Mouse (Mus musculus): ENCODE data around the gene Timm29.
"Not testable (repeated sequence)": the region's sequence is repeated elsewhere in the genome, so short reads cannot be mapped to it uniquely, and the experiment has no call there.

Timm29 gene

DNA sequence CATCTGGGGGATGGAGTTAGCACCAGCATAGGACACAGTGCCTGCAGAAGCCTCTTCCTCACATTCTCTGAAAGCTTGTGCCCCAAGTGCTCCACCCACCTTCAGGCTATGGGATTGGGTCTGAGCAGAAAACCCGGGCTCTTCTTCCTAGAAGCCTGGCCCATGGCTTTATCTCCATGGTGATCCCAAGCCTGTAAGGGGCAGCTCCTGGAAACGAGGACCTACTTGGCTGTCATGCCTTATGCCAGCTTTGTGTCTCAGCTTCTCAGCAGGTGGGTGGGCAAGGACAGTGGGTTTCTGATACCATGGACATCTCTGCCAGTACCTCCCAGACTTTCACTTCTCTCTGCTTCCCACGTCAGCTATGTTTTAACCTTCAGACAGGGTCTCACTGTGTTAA is 14.3 kb upstream of the Timm29 start:
- DNase-seq (ENCODE audit: low read depth) = no peak

DNA sequence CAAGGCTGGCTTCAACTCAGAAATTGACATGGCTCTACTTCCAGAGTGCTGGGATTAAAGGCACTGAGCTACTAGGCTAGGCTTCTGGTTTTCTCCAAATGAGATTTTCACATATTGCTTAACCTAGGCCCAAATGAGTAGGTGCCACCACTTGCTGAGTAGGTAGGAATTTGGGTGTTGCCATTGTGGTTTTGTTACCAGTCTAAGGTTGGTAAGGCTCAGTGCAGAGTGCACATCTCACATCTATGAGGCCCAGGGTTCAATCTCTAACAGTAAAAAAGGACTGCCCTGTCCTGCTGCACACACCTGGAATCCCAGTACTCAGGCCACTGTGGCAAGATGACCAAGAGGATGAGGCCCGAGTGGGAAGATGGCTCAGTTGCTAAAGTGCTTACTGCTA is 7.1 kb upstream of the Timm29 start:
- no peak for DNase-seq (ENCODE audit: low read depth)

DNA sequence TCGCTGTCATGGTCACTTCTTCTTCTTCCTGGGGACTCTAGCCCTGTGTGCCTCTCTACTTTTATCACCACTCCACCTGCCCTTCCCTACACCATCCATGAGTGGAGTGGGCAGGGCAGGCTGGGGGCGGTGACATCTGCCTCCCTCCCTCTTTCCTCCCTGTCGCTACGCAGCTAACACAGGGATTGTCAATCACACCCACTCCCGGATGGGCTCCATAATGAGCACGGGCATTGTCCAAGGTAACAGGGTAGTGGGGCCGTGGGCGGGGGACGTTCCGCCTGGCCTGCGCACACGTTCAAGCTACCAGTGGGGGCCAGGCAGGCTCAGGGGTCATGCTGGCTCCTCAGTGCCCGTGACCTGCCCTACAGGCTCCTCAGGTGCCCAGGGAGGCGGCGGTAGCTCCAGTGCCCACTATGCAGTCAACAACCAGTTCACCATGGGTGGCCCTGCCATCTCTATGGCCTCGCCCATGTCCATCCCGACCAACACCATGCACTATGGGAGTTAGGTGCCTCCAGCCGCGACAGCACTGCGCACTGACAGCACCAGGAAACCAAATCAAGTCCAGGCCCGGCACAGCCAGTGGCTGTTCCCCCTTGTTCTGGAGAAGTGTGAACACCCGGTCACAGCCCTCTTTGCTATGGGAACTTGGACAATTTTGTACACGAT is 4.7 kb upstream of the Timm29 start:
- no peak for DNase-seq (ENCODE audit: low read depth)

DNA sequence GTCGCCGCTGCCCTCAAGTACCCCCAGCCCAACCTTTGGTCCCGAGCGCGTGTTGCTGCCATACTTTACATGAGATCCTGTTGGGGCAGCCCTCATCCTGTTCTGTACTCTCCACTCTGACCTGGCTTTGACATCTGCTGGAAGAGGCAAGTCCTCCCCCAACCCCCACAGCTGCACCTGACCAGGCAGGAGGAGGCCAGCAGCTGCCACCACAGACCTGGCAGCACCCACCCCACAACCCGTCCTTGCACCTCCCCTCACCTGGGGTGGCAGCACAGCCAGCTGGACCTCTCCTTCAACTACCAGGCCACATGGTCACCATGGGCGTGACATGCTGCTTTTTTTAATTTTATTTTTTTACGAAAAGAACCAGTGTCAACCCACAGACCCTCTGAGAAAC is 4.2 kb upstream of the Timm29 start:
- no peak for DNase-seq (ENCODE audit: low read depth)

DNA sequence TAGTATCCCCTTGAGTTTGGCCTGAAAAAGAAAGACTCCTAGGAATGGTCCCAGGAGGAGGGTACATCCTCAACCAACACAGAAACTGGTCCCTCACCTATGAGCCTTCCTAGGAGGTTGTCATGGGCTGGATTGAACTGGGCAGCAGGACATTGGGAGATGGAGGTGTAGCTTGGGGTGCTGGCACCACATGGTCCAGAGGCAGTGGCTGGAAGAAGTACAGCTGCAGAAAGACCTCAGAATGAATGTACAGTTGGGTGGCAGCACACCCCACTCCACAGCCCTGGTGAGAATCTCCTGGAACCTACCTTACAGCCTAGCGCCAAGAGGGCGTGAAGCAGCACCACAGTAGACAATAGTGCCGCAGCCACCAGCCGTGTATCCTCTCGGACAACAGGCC is 3.0 kb upstream of the Timm29 start:
- DNase-seq (ENCODE audit: low read depth) = no peak

DNA sequence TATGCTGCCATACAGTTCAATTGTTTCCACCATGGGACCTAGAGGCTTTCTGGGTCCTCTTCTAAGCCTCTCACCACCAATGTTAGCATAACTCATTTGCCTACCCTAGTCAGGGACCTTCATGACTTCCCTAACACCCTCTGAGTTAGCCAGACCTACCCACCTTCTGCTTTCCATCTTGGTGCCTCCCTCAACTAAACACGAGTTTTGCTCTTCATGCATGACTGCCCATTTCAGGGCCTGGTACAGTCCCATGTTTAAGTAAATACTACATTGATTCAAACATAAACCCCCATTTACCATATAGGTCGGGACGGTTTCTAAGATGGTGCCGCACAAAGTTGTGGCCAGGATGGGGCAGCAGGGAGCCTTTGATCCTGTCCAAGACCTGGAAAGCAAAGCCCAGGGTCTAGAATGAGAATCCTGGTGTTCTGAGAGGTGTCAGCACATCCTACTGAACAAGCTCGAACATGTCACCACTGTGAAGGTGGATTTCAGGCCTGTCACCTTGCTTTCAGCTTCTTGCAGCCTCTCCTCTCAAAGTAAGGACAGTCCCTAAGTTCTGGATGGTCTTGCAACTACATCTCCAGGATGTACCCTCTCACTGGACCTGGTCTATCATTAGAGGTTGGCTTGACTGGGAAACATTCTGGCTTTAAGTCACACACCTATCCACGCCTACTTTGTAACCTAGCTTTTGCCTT is 1.2 kb upstream of the Timm29 start:
- DNase-seq (ENCODE audit: low read depth) = no peak

DNA sequence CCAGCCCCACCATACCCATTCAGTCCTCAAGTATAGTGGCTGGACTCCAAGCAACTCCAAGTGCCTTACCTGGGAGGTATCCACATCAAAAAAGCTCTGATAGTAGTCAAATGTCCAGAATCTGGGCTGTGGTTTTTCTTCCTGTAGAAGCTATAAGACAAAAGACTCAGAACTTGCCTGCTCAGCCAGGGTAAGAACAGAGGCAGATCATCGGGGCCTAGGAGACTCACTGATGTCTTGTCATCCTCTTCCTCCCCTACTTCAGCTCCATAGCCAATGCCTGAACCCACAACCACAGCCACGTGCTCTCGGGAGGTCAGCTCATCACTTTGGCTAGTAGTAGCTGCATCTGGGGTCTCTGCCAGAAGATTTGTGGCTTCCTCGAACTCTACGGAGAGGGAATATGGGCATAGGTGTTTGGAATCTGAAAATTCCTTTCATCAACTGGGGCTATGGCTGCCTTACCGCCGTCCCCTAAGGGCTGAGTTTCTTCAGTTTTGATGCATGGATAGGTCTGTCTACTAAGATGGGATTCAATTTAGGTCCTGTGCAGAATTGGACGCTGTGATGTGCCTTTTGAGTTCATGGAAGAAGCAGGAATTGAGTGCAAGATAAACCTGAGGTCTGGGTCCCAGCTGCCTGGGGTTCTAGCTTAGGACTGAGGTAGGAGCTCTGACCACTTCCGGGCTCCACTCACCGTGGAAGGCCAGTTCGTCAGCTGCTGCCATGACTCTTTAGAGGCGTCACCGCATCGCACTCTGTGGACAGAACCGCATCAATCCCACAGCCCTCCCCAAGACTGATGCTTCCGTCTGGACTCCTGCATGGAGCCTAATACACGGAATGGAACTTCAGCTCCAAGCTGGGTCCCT is 455 bp upstream of the Timm29 start:
- DNase-seq (ENCODE audit: low read depth) = peak; percentile 36

DNA sequence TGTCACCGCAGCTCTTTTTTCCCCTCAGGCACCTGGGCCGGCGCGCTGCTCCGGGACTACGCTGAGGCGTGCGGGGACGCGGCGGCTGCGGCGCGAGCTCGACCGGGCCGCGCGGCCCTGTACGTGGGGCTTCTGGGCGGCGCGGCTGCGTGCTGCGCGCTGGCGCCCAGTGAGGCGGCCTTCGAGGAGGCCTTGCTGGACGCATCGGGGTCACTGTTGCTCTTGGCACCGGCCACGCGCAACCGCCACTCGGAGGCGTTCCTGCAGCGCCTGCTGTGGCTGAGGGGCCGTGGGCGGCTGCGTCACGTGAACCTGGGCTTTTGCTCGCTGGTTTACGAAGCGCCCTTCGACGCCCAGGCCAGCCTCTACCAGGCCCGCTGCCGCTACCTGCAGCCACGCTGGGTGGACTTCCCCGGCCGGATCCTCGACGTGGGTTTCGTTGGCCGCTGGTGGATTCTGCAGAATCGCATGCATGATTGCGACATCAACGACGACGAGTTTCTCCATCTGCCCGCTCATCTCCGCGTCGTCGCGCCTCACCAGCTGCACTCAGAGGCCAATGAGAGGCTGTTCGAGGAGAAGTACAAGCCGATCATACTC is 700 bp downstream of the Timm29 start:
- DNase-seq (ENCODE audit: low read depth) = peak; percentile 76

DNA sequence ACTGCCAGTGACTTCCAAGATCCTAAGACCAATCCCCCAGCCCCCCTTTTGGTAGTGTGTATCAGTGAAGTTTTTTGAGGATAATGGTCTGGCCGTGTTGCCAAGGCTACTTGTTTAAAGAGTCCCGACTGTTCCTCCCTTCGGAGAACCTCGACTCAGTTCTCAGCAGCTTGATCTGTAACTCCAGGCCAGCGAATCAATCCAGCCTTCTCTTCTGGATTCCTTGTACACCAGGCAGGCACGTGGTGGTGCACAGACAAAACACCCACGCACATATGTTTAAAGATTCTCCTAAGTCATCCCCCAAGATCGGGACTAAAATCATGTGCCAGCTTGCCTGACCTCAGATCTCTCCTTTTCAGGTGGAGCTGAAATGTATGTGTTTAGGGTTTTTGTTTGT is 1.8 kb downstream of the Timm29 start:
- not testable (repeated sequence) for DNase-seq (ENCODE audit: low read depth)

DNA sequence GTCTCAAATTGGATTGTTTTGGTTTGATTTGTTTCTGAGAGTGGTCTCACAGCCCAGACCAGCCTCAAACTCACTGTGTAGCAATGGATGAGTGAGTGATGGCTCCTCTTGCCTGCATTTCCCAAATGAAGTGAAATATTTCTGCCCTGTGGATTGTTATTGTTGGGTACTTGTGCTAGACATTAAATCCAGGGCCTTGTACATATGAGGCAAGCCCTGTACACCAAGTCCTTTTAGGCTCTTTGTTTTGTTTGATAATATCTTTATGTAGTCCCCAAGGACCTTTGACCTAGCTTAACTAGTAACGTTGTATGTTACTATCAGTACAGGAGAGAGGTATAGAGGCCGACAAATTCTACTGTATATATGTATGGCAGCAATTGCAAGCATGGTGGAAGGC is 2.3 kb downstream of the Timm29 start:
- no peak for DNase-seq (ENCODE audit: low read depth)

DNA sequence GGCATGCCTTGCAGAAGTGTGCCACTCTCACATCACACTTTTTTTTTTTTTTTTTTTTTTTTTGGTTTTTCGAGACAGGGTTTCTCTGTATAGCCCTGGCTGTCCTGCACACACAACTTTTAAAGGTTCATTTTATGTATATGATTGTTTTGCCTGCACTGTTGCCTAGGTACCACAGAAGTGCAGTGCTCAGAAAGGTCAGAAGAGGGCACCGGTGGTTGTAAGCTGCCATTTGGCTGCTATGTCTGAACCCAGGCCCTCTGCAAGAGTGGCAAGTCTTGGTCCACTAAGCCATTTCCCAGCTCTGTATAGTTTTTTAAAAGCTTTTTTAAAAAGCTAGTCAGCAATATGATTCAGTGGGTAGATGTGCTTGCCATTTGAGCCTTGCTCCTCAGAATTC is 5.7 kb downstream of the Timm29 start:
- peak; percentile 79 for DNase-seq (ENCODE audit: low read depth)

DNA sequence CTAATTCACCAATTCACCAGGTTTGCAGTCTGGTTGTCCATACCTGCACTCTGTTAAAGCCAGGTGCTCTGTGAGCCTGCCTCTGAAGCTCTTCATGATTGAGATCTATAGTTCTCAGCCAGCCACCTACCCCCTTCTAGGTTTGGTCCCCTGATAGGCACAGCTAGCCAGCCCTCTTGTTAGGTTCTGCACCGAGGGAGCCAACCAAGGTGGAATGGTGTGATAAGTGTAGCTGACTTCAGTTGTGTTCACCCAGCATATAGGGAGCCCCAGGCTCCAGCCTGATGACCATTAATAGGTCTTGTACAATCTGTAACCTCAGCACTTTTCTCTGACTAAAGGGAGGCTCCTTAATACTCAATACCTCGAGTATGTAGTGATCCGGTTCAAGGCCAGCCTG is 7.7 kb downstream of the Timm29 start:
- DNase-seq (ENCODE audit: low read depth) = no peak

DNA sequence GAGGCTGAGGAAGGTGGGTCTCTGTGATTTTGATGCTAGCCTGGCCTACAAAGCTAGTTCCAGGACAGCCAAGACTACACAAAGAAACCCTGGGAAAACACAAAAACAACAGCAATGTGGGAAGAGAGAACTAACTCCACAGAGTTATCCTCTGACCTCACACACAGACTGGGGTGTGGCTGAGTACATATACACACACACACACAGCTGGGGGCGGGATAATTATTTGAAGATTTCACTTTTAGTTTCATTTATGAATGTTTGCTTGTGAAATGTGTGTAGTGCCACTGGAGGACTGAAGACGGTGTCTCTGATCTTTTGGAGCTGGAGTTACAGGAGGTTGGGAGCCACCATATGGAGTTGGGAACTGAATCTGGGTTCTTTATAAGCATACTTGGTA is 8.6 kb downstream of the Timm29 start:
- peak; percentile 71 for DNase-seq (ENCODE audit: low read depth)

DNA sequence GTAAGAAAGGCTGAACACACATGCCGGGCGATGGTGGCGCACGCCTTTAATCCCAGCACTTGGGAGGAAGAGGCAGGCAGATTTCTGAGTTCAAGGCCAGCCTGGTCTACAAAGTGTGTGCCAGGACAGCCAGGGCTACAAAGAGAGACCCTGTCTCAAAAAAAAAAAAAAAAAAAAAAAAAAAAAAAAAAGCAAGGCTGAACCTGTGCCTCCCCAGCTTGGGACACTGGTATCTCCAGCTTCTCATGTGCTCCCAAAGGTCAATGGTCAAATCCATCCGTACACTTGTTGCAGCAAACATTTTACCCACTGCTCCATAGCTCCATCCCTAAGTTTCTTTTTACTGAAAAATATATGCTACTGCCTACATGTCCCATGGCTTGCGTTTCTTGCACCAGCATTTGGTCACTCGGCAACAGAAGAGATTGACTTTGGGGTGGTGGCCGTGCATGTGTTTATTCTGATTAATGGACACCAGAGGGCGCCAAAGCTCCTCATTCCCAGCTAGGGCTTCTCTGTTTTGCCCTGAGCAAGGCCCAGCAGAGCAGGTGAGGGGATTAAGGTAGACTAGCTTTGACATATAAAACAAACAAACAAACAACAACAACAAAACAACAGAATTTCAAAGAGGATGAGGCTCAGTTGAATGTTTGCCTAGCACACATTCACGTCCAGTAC is 9.3 kb downstream of the Timm29 start:
- DNase-seq (ENCODE audit: low read depth) = peak; percentile 92

DNA sequence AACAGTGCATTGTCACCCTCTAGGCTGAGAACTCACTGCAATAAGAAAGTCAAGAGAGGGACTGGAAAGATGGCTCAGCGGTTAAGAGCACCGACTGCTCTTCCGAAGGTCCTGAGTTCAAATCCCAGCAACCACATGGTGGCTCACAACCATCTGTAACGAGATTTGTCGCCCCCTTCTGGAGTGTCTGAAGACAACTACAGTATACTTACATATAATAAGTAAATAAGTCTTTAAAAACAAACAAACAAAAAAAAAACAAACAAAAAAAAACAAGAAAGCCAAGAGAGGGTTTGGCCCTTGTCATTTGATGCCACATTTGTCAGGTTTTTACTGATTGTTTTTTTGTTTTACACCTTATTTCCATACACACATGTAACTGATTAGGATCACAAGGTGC is 11.6 kb downstream of the Timm29 start:
- no peak for DNase-seq (ENCODE audit: low read depth)

DNA sequence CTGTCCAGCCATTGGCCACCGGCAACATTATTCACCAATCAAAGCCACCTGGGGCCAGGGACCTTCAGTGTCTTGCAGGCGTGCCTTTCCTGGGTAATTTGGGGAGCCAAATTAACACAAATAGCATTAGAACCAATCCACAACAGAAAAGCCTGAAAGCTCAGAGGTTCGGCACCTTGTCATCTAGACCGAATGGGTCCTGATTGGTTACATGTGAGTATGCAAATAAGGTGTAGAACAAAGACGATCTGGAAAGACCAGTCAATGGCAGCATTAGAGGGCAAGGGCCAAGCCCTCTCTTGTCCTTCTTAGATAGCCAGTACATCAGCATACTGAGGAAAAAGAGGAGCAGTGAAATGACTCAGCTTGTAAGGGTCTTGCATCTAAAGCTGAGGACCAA is 13.3 kb downstream of the Timm29 start:
- DNase-seq (ENCODE audit: low read depth) = no peak

DNA sequence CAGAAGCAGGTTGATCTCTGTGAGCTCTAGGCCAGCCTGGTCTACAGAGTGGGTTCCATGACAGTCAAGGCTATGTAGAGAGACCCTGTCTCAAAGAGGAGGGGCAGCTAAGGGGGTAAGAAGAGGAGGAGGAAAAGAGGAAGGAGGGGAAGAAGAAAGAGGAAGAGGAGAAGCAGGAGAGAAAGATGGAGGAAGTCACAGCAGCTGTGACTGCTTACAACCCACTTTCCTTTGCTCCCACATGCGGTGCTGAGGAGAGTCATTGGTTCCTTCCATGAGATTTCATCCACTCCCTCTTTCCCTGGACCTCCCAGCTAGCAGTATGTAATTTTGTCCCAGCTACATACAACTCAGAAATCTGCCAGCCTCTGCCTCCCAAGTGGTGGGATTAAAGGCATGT is 14.1 kb downstream of the Timm29 start:
- no peak for DNase-seq (ENCODE audit: low read depth)

DNA sequence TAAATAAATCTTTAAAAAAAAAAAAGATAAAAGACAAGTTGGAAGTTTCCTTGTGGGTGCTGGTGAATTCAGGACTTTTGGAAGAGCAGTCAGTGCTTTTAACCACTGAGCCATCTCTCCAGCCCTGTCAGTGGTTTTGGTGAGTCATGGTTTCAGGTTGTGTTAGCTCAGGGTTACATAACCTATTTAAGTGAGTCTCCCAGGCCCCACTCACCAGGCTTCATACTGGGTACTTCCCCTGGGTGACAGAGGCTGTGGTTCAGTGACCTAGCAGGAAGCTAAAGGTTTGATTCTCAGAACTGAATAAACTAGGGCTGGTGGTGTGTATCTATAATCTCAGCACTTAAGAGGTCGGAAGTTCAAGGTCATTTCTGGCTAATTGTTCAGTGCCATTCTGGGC is 17.3 kb downstream of the Timm29 start:
- DNase-seq (ENCODE audit: low read depth) = peak; percentile 92

DNA sequence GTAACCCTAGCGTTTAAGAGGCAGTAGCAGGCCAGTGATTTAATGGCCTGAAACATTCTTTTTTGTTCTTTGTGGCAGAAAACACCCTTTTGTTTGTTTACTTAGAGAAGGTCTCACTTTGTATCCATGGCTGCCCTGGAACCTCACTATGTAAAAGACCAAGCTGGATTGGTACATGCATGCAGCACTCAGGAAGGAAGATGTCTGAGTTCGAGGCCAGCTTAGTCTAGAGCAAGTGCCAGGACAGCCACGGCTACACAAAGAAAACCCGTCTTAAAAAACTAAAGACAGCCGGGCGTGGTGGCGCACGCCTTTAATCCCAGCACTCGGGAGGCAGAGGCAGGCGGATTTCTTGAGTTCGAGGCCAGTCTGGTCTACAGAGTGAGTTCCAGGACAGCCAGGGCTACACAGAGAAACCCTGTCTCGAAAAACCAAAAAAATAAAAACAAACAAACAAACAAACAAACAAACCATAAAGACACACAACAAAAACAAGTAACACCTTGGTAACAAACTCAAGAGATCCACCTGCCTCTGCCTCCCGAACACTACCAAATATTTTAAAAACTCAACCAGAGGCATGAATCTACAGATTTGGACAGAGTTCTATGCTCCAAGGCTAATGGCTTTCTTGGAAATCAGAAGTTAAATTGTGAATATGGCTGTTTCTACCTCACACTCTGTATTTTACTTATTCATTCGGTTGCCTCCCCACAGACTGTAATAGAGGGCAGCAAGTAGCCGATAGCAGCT is 22.5 kb downstream of the Timm29 start:
- DNase-seq (ENCODE audit: low read depth) = peak; percentile 34

DNA sequence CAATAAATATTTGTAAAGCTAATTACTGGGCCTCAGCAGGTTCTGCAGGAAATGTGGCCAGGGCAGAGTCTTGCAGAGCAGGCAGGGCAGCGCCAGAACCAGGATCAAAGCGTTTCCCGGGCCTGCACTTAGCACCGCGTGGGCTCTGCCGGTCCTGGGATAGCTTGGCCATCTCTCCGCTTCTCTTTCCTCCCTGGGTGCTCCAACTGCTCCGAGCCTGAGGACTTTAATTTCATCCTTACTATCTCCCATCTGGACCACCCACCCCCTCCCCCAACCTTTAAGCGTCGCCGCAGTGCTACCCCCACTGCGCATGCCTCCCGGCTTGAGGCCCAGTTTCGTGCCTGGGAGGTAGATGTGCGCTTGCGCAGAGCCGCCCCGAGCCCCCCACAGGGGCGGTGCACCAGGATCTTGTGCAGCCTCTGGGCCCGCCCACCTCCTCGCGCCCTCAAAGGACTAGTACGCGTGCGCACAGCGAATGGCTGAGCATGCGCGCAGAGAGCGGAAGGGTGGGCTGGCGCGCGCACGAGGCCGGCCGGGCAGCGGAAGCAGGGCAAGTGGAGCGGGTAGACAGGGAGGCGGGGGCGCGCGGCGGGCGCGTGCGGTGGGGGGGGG is 23.2 kb downstream of the Timm29 start, which contains the start of gene Smarca4:
Gene Smarca4 (plus strand): TSS at position 553 of the 615 bp plus-strand sequence.
- peak; percentile 100 for DNase-seq (ENCODE audit: low read depth)

Data from induced T-regulatory cell, adult 2 months (primary cell).